9 mouse cellular contexts compared by ENCODE assay signal in the genomic region with DNA sequence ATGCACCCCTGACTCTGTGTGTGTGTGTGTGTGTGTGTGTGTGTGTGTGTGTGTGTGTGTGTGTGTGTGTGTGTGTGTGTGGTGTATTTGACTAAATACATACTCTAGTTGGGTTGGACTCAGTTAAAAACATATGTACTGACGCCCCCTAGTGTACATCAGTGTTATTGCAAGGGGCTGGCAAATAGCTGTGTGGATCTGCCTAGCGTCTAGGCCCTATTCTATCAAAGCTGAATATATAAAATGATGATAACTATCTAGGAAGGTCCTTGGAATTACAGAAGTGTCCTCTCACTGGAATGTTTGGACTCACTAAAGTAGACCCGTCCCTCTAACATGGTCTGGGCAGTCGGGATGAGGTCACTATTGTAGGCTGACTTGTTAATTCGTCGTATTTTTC. TPM values are rescaled to one million over a fixed set of nuclear protein-coding genes. Genes with fewer than 3 reads are reported as not detected.
DNase-seq lines count a peak whose midpoint lies in the region; ATAC-seq lines count a peak whose summit lies in the region.
"Had no signal": no experiment of that assay in that cellular context is flagged by ENCODE, and none has a peak within 500 bp of the region (broad histone marks: within the 10 kb centered on the region; RNA-seq: fewer than 3 reads in every experiment).

No protein-coding gene starts in this region.

- H3K4me1 ChIP-seq in liver, embryonic 11.5 days (replicated peaks; ENCODE audit: control insufficient read depth, insufficient read depth, low read length): no peaks in the 10 kb centered on the region
- H3K4me1 ChIP-seq: neural tube, embryonic 13.5 days had no signal

- H3K27me3 ChIP-seq in liver, embryonic 11.5 days (replicated peaks; ENCODE audit: control insufficient read depth, insufficient read depth, low read length): no peaks in the 10 kb centered on the region
- H3K27me3 ChIP-seq: neural tube, embryonic 13.5 days had no signal

- no peak overlapping the region for H3K4me2 ChIP-seq in liver, embryonic 11.5 days
- H3K4me2 ChIP-seq: neural tube, embryonic 13.5 days had no signal

- no peaks in the 10 kb centered on the region for H3K36me3 ChIP-seq in liver, embryonic 11.5 days (ENCODE audit: control insufficient read depth, insufficient read depth, low read length)
- H3K36me3 ChIP-seq: neural tube, embryonic 13.5 days had no signal

- DNase-seq in A20 (ENCODE audit: low read depth, low spot score) (peak; percentile 75), ES-CJ7 (ENCODE audit: low read depth, low spot score) (peak; percentile 63)
- peak; percentile 38 to 48 for DNase-seq in cerebellum, adult 18-20 months
- DNase-seq in frontal cortex, postnatal 36 days (ENCODE audit: low spot score in 2 of 2): peak; percentile 42 to 82
- peak; percentile 74 for DNase-seq in kidney, postnatal 14 days
- DNase-seq in liver, embryonic 11.5 days (ENCODE audit: low spot score): no peak
- peak; percentile 57 to 64 for DNase-seq in natural killer cell, adult 2 months (ENCODE audit: low spot score in 2 of 2)
- peak; percentile 46 to 59 for DNase-seq in thymus, postnatal 36 days

- ATAC-seq in liver, embryonic 11.5 days (replicated peaks; ENCODE audit: low FRiP score): peak; percentile 46; the same call in 1 of the 2 replicates

- H3K4me3 ChIP-seq in liver, embryonic 11.5 days (ENCODE audit: low read depth, low read length): no peak overlapping the region
- H3K4me3 ChIP-seq: neural tube, embryonic 13.5 days had no signal

- no peak overlapping the region for H3K9ac ChIP-seq in liver, embryonic 11.5 days (ENCODE audit: low read depth, low read length)
- H3K9ac ChIP-seq: neural tube, embryonic 13.5 days had no signal

- H3K27ac ChIP-seq in liver, embryonic 11.5 days (ENCODE audit: low read depth, low read length): no peak overlapping the region
- H3K27ac ChIP-seq: neural tube, embryonic 13.5 days had no signal

- WGBS in liver, embryonic 11.5 days: 56% methylated on average over 6 of the region's 6 CpGs

- no peaks in the 10 kb centered on the region for H3K9me3 ChIP-seq in liver, embryonic 11.5 days (ENCODE audit: control insufficient read depth, low read length)
- H3K9me3 ChIP-seq: neural tube, embryonic 13.5 days had no signal

RNA-seq across cellular contexts. Expression of gene Ston2, which starts 1.6 kb away (rescaled TPM):
- 29.1 and 33.6 TPM in 2 replicates for polyA plus RNA-seq in liver, embryonic 11.5 days (2014; fragmentation: Nextera tagmentation; extraction: Ambion mirVana)

RNA-seq across cellular contexts. Expression of gene Sel1l, which starts 59.2 kb away (rescaled TPM):
- 67.1 and 71.5 TPM in 2 replicates for polyA plus RNA-seq in liver, embryonic 11.5 days (2014; fragmentation: Nextera tagmentation; extraction: Ambion mirVana)
